Mouse (Mus musculus) gastrocnemius, postnatal 36 days (tissue): ENCODE measurements around the gene Tram1l1. TPM values are rescaled to one million over a fixed set of nuclear protein-coding genes. Genes with fewer than 3 reads are reported as not detected.
"Not testable (repeated sequence)": the region's sequence is repeated elsewhere in the genome, so short reads cannot be mapped to it uniquely, and the experiment has no call there.

Source experiments
- DNase-seq, 2 experiments: peaks; one replicate each; pipeline ENCODE4 v3.0.0; 2022
- intact Hi-C: fragments of 180-260 bp; cut with DNase I; formaldehyde crosslinking; loops from one replicate; pipeline ENCODE4 v1.15.1; 2025
- long read RNA-seq, 2 experiments: library from polyadenylated mRNA; stranded (forward); transcript quantifications; one replicate each; pipeline ENCODE4 v2.0.0; 2021
- total RNA-seq, 2 experiments: library from RNA; stranded (reverse); gene quantifications; 2 replicates each; pipeline ENCODE4 v1.2.3; 2021

Tram1l1 gene
- under 1 TPM in 1 of 2 experiments, not detected in 1; 0.05 TPM for total RNA-seq
- long read RNA-seq, experiment 1, result 0 reads
- long read RNA-seq, experiment 2, result 0 reads

GRCm38 (mm10) chr3:124320821-124321576 is at the start of gene Tram1l1:
Gene Tram1l1, plus strand, starts transcription at chr3:124320855.
- peak in 1 of 2 experiments; percentile 6 for DNase-seq

GRCm38 (mm10) chr3:124271229-124271628 is 49.4 kb upstream of the Tram1l1 start:
- intact Hi-C loops, result no loop called here
- no peak for DNase-seq

More at GRCm38 (mm10) chr3:124320821-124321576, at the start of gene Tram1l1:
- intact Hi-C loops, result no loop called here

GRCm38 (mm10) chr3:124271668-124272067 is 49.0 kb upstream of the Tram1l1 start:
- no peak for DNase-seq
- intact Hi-C loops, result no loop called here

GRCm38 (mm10) chr3:124272465-124273089 is 48.1 kb upstream of the Tram1l1 start:
- intact Hi-C loops, result no loop called here
- DNase-seq, result no peak

- intact Hi-C loops, result loop anchor here (2.0 kb wide), 1 partner anchor 758 kb away; no protein-coding TSS in a partner anchor
- peak in 1 of 2 experiments; percentile 11 for DNase-seq
These were observed 45.6 kb upstream of the Tram1l1 start for GRCm38 (mm10) chr3:124274928-124275609.

- intact Hi-C loops, DNase-seq: not testable (repeated sequence)
These were observed 31.7 kb upstream of the Tram1l1 start for GRCm38 (mm10) chr3:124288936-124289335.

GRCm38 (mm10) chr3:124319254-124319653 is 1.4 kb upstream of the Tram1l1 start:
- intact Hi-C loops, result no loop called here

GRCm38 (mm10) chr3:124320398-124320797 is 257 bp upstream of the Tram1l1 start:
- DNase-seq, result no peak
- intact Hi-C loops, result no loop called here

More at GRCm38 (mm10) chr3:124319254-124319653, 1.4 kb upstream of the Tram1l1 start:
- DNase-seq, result no peak

- intact Hi-C loops, result no loop called here
- DNase-seq, result no peak
These were observed 25.8 kb downstream of the Tram1l1 start for GRCm38 (mm10) chr3:124346445-124346844.

GRCm38 (mm10) chr3:124357533-124357932 is 36.9 kb downstream of the Tram1l1 start:
- DNase-seq, result no peak
- intact Hi-C loops, result no loop called here

GRCm38 (mm10) chr3:124372031-124372430 is 51.4 kb downstream of the Tram1l1 start:
- DNase-seq, result no peak

More at GRCm38 (mm10) chr3:124372031-124372430, 51.4 kb downstream of the Tram1l1 start:
- intact Hi-C loops, result no loop called here

Other genes starting within 250 kb of the Tram1l1 start
- gene 1700006A11Rik, start 105.2 kb downstream of the Tram1l1 start, total RNA-seq, result not detected